In the genomic region with DNA sequence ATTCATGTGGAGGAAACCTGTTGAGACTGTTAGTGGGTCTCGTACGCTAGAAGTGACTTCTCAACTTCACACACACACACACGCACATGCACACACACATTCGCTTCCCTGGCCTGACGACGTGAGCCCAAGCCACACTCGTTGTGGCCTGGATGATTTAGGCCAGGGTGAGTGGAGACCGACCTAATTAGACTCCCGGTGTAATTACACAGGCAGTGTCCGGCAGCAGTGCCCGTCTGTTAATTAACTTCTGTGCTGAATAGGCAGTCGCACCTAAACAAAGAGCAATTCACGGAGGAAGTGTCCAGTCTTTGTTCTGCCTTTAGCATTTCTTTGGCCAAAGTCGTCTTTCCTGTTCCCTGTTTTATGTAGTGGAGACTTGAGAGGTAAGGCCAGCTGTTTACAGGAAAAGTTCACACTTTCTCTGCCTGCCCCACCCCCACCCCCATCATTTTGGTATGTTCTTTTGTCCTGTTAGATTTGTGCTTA, we compare ENCODE assay signal across 25 mouse cellular contexts.
DNase-seq lines count a peak whose midpoint lies in the region; ATAC-seq and TF ChIP-seq lines count a peak whose summit lies in the region.
"Had no signal": no experiment of that assay in that cellular context is flagged by ENCODE, and none has a peak within 500 bp of the region (broad histone marks: within the 10 kb centered on the region; RNA-seq: fewer than 3 reads in every experiment).

No protein-coding gene starts in this region.

- H3K27me3 ChIP-seq in ES-Bruce4 (ENCODE audit: control insufficient read depth, insufficient read depth, low read length, poor library complexity, severe bottlenecking) = no peaks in the 10 kb centered on the region
- no peaks in the 10 kb centered on the region for H3K27me3 ChIP-seq in heart, embryonic 12.5 days (replicated peaks)
- H3K27me3 ChIP-seq: heart, embryonic 13.5 days; hindbrain, embryonic 12.5 days; Patski had no signal

- TF ChIP-seq CTCF in ES-Bruce4 (IDR thresholded peaks at IDR 0.05; ENCODE audit: low read depth, low read length) = no peak

- 81% methylated on average over 14 of the region's 14 CpGs for WGBS in heart, embryonic 12.5 days

- no peak overlapping the region for H3K9ac ChIP-seq in ES-Bruce4 (ENCODE audit: low read depth, poor library complexity, severe bottlenecking)
- H3K9ac ChIP-seq in heart, embryonic 12.5 days = no peak overlapping the region
- H3K9ac ChIP-seq: heart, embryonic 13.5 days; hindbrain, embryonic 12.5 days had no signal

- no peak for TF ChIP-seq POLR2A in ES-Bruce4 (IDR thresholded peaks at IDR 0.05; ENCODE audit: insufficient read depth, low read length)

- H3K4me1 ChIP-seq in ES-Bruce4 (ENCODE audit: control insufficient read depth, insufficient read depth, low read length) = peaks cover 7% of the 10 kb centered on the region
- peaks cover 6% of the 10 kb centered on the region; the same call in 1 of the 2 replicates for H3K4me1 ChIP-seq in brown adipose tissue, adult 24 weeks (ENCODE audit: control insufficient read depth, insufficient read depth, insufficient read length, low read length)
- H3K4me1 ChIP-seq in heart, embryonic 12.5 days (replicated peaks) = 0 out of 2 replicates have a peak, but pooled peaks cover 4% of the 10 kb centered on the region

- peaks cover 15% of the 10 kb centered on the region; the same call in 1 of the 2 replicates for H3K9me3 ChIP-seq in ES-Bruce4 (replicated peaks; ENCODE audit: control insufficient read depth, insufficient read depth, low read length, poor library complexity, severe bottlenecking)
- no peaks in the 10 kb centered on the region for H3K9me3 ChIP-seq in heart, embryonic 12.5 days (replicated peaks)
- H3K9me3 ChIP-seq: heart, embryonic 13.5 days; hindbrain, embryonic 12.5 days had no signal

- ATAC-seq in heart, embryonic 12.5 days (ENCODE audit: insufficient number of reproducible peaks, low FRiP score) = no peak
- ATAC-seq: activated CD4-positive, CD25-positive, alpha-beta regulatory T cell, adult 4 months; forebrain, embryonic 14.5 days; Patski had no signal

- H3K4me3 ChIP-seq in ES-Bruce4 (ENCODE audit: low read depth, low read length) = no peak overlapping the region
- H3K4me3 ChIP-seq in brown adipose tissue, adult 24 weeks (ENCODE audit: insufficient read depth, low read depth, low read length) = no peak overlapping the region
- no peak overlapping the region for H3K4me3 ChIP-seq in heart, embryonic 12.5 days
- H3K4me3 ChIP-seq: heart, embryonic 13.5 days; hindbrain, embryonic 12.5 days had no signal

- peak; percentile 16 to 20 for DNase-seq in cerebellum, adult 18-20 months
- DNase-seq in cerebellum, adult 11-12 months = no peak
- DNase-seq in kidney, adult 9 months = peak; percentile 21
- no peak for DNase-seq in kidney, adult 11 months
- DNase-seq in adrenal gland, adult 8-10 months = no peak
- DNase-seq: adrenal gland, postnatal 14 days; cerebellum, postnatal 25 days; embryo, embryonic 11 days; gastrocnemius, postnatal 10 days; heart, postnatal 14 days; kidney, postnatal 25 days; layer of hippocampus, postnatal 36 days; lung, adult 18-20 months; lung, postnatal 10 days; right cerebral cortex, postnatal 25 days; spleen, adult 18-20 months had no signal

- H3K4me2 ChIP-seq in heart, embryonic 12.5 days = no peak overlapping the region
- H3K4me2 ChIP-seq: heart, embryonic 13.5 days; hindbrain, embryonic 12.5 days; midbrain, embryonic 11.5 days had no signal

- H3K36me3 ChIP-seq in ES-Bruce4 (ENCODE audit: control insufficient read depth, insufficient read depth, low read length, poor library complexity, severe bottlenecking) = no peaks in the 10 kb centered on the region
- no peaks in the 10 kb centered on the region for H3K36me3 ChIP-seq in heart, embryonic 12.5 days
- H3K36me3 ChIP-seq: heart, embryonic 13.5 days; hindbrain, embryonic 12.5 days had no signal

- peak; percentile 61 for TF ChIP-seq EP300 in ES-Bruce4 (IDR thresholded peaks at IDR 0.05; ENCODE audit: insufficient read depth, low read depth, low read length)

- peak overlapping the region; percentile 9; the same call in 1 of the 2 replicates for H3K27ac ChIP-seq in ES-Bruce4 (ENCODE audit: insufficient read depth, low read length)
- H3K27ac ChIP-seq in brown adipose tissue, adult 24 weeks (replicated peaks; ENCODE audit: low read depth, low read length) = 0 out of 2 replicates have a peak overlapping the region, but pooled peaks have one; percentile 55
- no peak overlapping the region for H3K27ac ChIP-seq in heart, embryonic 12.5 days (ENCODE audit: poor library complexity, severe bottlenecking)
- H3K27ac ChIP-seq: heart, embryonic 13.5 days; hindbrain, embryonic 12.5 days had no signal

Comparison
In these comparisons a context has a peak if more than half of its experiments do, and no peak if none do; other contexts are left out.
1. DNase-seq: peak in cerebellum, adult 18-20 months (2 of 2) and kidney, adult 9 months (single experiment); none in cerebellum, adult 11-12 months (single experiment), kidney, adult 11 months (single experiment) and adrenal gland, adult 8-10 months (single experiment).